Mouse (Mus musculus) kidney, adult 2 months (tissue): Measurements from ENCODE around the gene Zfp668.

Experiments
- CTCF ChIP-seq: fragments of 200-500 bp; conservative IDR thresholded peaks from 2 replicates; pipeline ENCODE4 v1.5.1; 2011; ENCODE audit warnings: low read depth, mild to moderate bottlenecking, control low read depth, low read length, moderate library complexity, mixed read lengths; ENCODE audit not compliant: insufficient read depth, insufficient read length
- POLR2A ChIP-seq: fragments of 200-500 bp; IDR thresholded peaks from one replicate; pipeline ENCODE4 v1.6.1; 2011; ENCODE audit warnings: low read depth, low read length, control low read depth

DNA sequence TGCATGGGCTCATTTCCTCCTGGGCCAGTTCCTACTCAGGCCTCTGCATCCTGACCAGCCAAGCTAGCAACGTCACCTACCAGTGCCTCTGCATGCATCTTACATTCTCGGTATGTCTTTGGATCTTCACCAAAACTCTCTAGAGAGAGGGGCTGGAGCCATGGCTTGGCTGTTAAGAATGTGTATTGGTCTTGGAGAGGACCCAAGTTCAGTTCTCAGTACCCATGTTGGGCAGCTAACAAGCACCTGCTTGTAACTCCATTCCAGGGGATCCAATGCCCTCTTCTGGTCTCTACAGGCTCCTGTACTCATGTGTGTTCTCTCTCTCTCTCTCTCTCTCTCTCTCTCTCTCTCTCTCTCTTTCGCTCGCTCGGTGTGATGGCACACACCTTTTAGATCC is 58.9 kb downstream of the Zfp668 start:
- TF ChIP-seq CTCF (no peak), POLR2A (no peak)
